Mouse (Mus musculus) embryonic stem cell, embryonic (primary cell): ENCODE results near the gene Dynlt3.
"Not testable (repeated sequence)": the region's sequence is repeated elsewhere in the genome, so short reads cannot be mapped to it uniquely, and the experiment has no call there.

Experiments
- CTCF ChIA-PET, 4 experiments: fragments of 300-600 bp in 2 of 4; fragments of 350-600 bp in 2 of 4; sonication (Branson Sonifier 250); formaldehyde crosslinking; loops; one replicate each; lab custom pipeline; 2022; ENCODE audit warnings: inconsistent platforms in 2 of 4; lab: Charles Lee
- POLR2A ChIA-PET, 4 experiments: fragments of 300-600 bp in 2 of 4; fragments of 350-600 bp in 2 of 4; sonication (Branson Sonifier 250); formaldehyde crosslinking; loops; one replicate each; lab custom pipeline; 2022; ENCODE audit warnings: antibody characterized with exemption in 4 of 4, inconsistent platforms in 1 of 4; lab: Charles Lee

The Dynlt3 gene

DNA sequence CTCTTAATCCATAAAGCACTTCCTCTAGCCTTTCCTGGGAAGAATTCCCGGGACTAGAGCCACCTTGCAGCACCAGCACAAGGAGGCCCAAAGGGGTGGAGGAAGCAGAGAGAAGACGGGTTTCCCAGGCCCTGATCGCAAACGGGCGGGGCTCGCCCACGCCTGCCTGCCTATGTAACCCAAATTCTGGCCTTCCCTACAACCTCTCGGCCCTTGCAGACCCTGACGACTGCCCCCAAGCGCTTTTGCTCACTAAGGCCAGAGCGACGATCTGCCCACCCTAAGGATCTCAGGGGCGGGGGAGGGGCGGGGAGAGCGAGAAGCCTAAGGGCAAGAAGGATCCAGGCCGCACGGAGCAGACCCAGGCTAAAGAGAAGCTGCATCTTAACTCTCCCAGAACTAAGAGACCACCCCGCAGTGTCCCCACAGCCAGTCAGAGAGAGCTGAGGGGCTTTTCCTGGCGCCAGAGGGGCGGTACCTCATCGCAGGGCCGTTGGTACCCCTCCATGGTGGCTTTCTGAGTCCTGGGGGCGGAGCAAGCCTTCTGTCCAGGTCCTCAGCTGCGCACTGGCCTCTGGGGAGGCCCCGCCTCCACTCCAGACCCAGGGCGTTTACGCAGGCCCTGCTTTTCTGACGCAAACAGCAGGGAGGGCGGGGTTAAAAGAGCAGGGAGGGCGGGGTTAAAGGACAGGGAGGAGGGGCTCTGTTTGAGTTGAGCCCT is at the start of gene Dynlt3:
TSS of gene Dynlt3 (minus strand) at position 613 of the 721 bp plus-strand sequence.
- POLR2A ChIA-PET = interaction anchor here in 2 of 4 experiments (0.5 to 0.6 kb wide), 2 partner anchors 938 to 1733 kb away, joined by 3 read pairs; no protein-coding TSS in a partner anchor

GRCm38 (mm10) chrX:9699815-9700214 is 37.0 kb upstream of the Dynlt3 start:
- POLR2A ChIA-PET = no interaction called here

More for the DNA sequence above, at the start of gene Dynlt3:
- CTCF ChIA-PET = no interaction called here

DNA sequence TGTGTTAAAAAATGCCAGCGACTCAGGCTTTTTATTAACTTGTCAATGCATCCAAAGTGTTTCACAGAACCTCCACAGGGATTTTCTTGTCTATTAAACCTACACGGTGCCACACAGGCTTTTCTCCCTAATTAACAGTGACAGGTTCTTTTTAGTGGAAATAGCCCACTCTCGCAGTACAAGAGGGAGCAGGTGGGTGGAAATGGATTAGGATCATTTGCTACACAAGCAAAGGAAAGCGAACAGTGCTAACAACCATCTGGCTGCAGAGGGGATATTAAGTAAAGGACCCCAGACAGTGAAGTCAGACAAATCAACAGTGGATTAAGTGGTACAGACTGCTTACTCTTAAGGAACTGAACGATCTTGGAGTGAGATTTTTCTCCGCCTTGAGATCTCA is 33.2 kb upstream of the Dynlt3 start:
- ChIA-PET POLR2A (no interaction called here), CTCF (no interaction called here)

More at GRCm38 (mm10) chrX:9699815-9700214, 37.0 kb upstream of the Dynlt3 start:
- CTCF ChIA-PET = no interaction called here

DNA sequence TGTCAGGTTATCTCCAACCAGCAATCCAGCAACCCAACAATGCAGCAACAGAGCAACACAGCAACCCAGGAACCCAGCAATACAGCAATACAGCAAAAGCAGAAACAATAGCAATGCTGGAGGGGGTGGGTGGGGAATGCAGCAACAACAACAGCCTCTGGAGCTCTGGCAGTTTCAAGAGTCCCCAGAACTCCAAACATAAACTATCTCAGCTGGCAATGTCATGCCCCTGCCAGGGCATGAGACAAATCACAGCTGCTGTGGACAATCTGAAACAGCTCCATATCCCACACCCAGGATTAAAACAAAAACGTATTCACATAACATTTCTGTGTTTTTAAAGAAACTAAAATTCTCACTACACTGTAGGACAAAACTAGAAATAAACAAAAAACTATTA is 9.2 kb upstream of the Dynlt3 start:
- ChIA-PET CTCF (no interaction called here), POLR2A (no interaction called here)

DNA sequence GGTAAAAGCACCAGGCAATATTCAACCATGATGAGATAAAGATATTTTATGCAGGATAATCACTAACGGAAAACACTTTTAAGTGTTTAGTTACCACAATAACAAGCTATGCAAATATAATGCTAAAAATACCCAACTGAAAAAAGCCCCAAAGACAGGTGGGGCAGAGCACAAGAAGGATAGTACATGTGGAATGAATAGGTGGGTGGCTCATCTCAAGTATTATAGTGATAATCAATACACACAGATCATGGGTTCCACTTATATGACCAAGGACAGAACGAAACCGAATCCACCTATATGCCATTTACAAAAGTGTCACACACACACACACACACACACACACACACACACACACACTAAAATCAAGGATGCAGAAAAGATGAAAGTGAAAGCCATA is 8.6 kb upstream of the Dynlt3 start:
- ChIA-PET CTCF (no interaction called here), POLR2A (no interaction called here)

- ChIA-PET POLR2A (no interaction called here), CTCF (no interaction called here)
These were observed 10.0 kb downstream of the Dynlt3 start for GRCm38 (mm10) chrX:9652806-9653205.

DNA sequence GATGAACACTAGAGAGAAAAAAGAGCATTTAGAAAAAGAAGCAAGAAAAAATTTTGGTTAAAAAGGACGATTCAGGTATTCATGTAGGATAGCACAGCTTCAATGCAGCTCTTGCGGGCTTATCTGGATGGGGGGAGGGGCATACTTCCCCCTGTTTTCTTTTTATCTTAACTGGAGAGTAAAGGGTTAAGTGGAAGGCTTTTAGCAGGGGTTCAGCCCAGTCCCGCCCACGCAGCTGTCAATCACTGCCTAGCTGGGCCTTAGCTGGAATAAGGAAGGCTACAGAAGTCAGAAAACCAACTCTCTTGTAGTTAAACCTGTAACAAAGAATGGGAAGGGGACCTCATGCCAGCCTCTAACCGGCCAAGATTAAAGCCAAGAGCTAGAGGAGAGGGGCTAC is 22.2 kb downstream of the Dynlt3 start:
- POLR2A ChIA-PET = interaction anchor here in 1 of 4 experiments (1.2 kb wide), 1 partner anchor 9 kb away, joined by 3 read pairs; no protein-coding TSS in a partner anchor
- CTCF ChIA-PET = not testable (repeated sequence)

- POLR2A ChIA-PET = interaction anchor here in 1 of 4 experiments (1.2 kb wide), 1 partner anchor 9 kb away, joined by 3 read pairs; no protein-coding TSS in a partner anchor
- CTCF ChIA-PET = not testable (repeated sequence)
These were observed 22.7 kb downstream of the Dynlt3 start for GRCm38 (mm10) chrX:9640126-9640525.
